Mouse (Mus musculus): Measurements from ENCODE around the gene Usp34. TPM values are rescaled to one million over a fixed set of nuclear protein-coding genes. Genes with fewer than 3 reads are reported as not detected.
A peak's percentile ranks its signal among the peaks of the same experiment; 100 is the strongest.
"Not testable (repeated sequence)": the region's sequence is repeated elsewhere in the genome, so short reads cannot be mapped to it uniquely, and the experiment has no call there.

Usp34 gene
- polyA plus RNA-seq, 1 experiment = 110 TPM

- no peaks in the 10 kb centered on the region for H3K27me3 ChIP-seq (ENCODE audit: control insufficient read depth, insufficient read depth, low read length, poor library complexity, severe bottlenecking)
- no peaks in the 10 kb centered on the region for H3K9me3 ChIP-seq (replicated peaks; ENCODE audit: control insufficient read depth, insufficient read depth, low read length, poor library complexity, severe bottlenecking)
- H3K4me1 ChIP-seq (ENCODE audit: control insufficient read depth, insufficient read depth, low read length) = no peaks in the 10 kb centered on the region
- H3K27ac ChIP-seq (ENCODE audit: insufficient read depth, low read length) = no peak overlapping the region
- no peak overlapping the region for H3K4me3 ChIP-seq (ENCODE audit: low read depth, low read length)
- no peak overlapping the region for H3K9ac ChIP-seq (ENCODE audit: low read depth, poor library complexity, severe bottlenecking)
- H3K36me3 ChIP-seq (ENCODE audit: control insufficient read depth, insufficient read depth, low read length, poor library complexity, severe bottlenecking) = peaks cover 87% of the 10 kb centered on the region
- TF ChIP-seq CTCF (IDR thresholded peaks at IDR 0.05; ENCODE audit: low read depth, low read length) = no peak
- TF ChIP-seq EP300 (IDR thresholded peaks at IDR 0.05; ENCODE audit: insufficient read depth, low read depth, low read length) = no peak
- no peak for TF ChIP-seq POLR2A (IDR thresholded peaks at IDR 0.05; ENCODE audit: insufficient read depth, low read length)
These were observed 34.6 kb upstream of the Usp34 start for GRCm38 (mm10) chr11:23271770-23272724.

DNA sequence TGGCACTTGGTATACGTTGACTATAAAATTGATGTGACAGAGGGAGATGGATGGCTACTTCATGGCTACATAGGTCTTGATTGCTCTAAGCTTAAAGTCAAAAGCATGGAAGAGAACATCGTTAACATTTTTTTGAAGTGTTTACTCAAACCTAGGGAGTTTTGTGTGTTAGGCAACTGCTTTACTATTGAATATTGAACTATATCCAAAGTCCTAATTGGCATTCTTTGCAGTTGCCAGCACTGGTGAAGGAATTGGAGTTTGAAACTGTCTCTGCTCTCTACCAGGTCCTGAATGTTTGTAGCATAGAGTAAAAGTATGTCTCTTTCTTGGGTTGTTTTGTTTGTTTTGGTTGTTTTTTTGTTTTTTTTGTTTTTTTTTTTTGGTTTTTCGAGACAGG lies 30.9 kb upstream of the Usp34 start:
- no peaks in the 10 kb centered on the region for H3K9me3 ChIP-seq (replicated peaks; ENCODE audit: control insufficient read depth, insufficient read depth, low read length, poor library complexity, severe bottlenecking)
- TF ChIP-seq POLR2A (IDR thresholded peaks at IDR 0.05; ENCODE audit: insufficient read depth, low read length) (no peak), CTCF (IDR thresholded peaks at IDR 0.05; ENCODE audit: low read depth, low read length) (no peak), EP300 (IDR thresholded peaks at IDR 0.05; ENCODE audit: insufficient read depth, low read depth, low read length) (no peak)
- no peaks in the 10 kb centered on the region for H3K4me1 ChIP-seq (ENCODE audit: control insufficient read depth, insufficient read depth, low read length)
- no peak overlapping the region for H3K4me3 ChIP-seq (ENCODE audit: low read depth, low read length)
- H3K36me3 ChIP-seq (ENCODE audit: control insufficient read depth, insufficient read depth, low read length, poor library complexity, severe bottlenecking) = peaks cover 92% of the 10 kb centered on the region
- 0 out of 2 replicates have a peak overlapping the region, but pooled peaks have one; percentile 28 for H3K27ac ChIP-seq (ENCODE audit: insufficient read depth, low read length)
- H3K27me3 ChIP-seq (ENCODE audit: control insufficient read depth, insufficient read depth, low read length, poor library complexity, severe bottlenecking) = no peaks in the 10 kb centered on the region
- no peak overlapping the region for H3K9ac ChIP-seq (ENCODE audit: low read depth, poor library complexity, severe bottlenecking)

- H3K9ac ChIP-seq (ENCODE audit: low read depth, poor library complexity, severe bottlenecking) = no peak overlapping the region
- no peaks in the 10 kb centered on the region for H3K9me3 ChIP-seq (replicated peaks; ENCODE audit: control insufficient read depth, insufficient read depth, low read length, poor library complexity, severe bottlenecking)
- H3K27ac ChIP-seq (ENCODE audit: insufficient read depth, low read length) = no peak overlapping the region
- peaks cover 90% of the 10 kb centered on the region for H3K36me3 ChIP-seq (ENCODE audit: control insufficient read depth, insufficient read depth, low read length, poor library complexity, severe bottlenecking)
- no peak overlapping the region for H3K4me3 ChIP-seq (ENCODE audit: low read depth, low read length)
- no peaks in the 10 kb centered on the region for H3K4me1 ChIP-seq (ENCODE audit: control insufficient read depth, insufficient read depth, low read length)
- no peaks in the 10 kb centered on the region for H3K27me3 ChIP-seq (ENCODE audit: control insufficient read depth, insufficient read depth, low read length, poor library complexity, severe bottlenecking)
- TF ChIP-seq EP300 (IDR thresholded peaks at IDR 0.05; ENCODE audit: insufficient read depth, low read depth, low read length) (no peak), POLR2A (IDR thresholded peaks at IDR 0.05; ENCODE audit: insufficient read depth, low read length) (no peak), CTCF (IDR thresholded peaks at IDR 0.05; ENCODE audit: low read depth, low read length) (no peak)
These were observed 22.2 kb upstream of the Usp34 start for GRCm38 (mm10) chr11:23284469-23284868.

- not testable (repeated sequence) for H3K9me3 ChIP-seq (replicated peaks; ENCODE audit: control insufficient read depth, insufficient read depth, low read length, poor library complexity, severe bottlenecking); H3K4me3 ChIP-seq (ENCODE audit: low read depth, low read length); H3K4me1 ChIP-seq (ENCODE audit: control insufficient read depth, insufficient read depth, low read length); H3K9ac ChIP-seq (ENCODE audit: low read depth, poor library complexity, severe bottlenecking); H3K27ac ChIP-seq (ENCODE audit: insufficient read depth, low read length); H3K27me3 ChIP-seq (ENCODE audit: control insufficient read depth, insufficient read depth, low read length, poor library complexity, severe bottlenecking)
- peaks cover 92% of the 10 kb centered on the region for H3K36me3 ChIP-seq (ENCODE audit: control insufficient read depth, insufficient read depth, low read length, poor library complexity, severe bottlenecking)
These were observed 17.8 kb upstream of the Usp34 start for GRCm38 (mm10) chr11:23288866-23289265.

DNA sequence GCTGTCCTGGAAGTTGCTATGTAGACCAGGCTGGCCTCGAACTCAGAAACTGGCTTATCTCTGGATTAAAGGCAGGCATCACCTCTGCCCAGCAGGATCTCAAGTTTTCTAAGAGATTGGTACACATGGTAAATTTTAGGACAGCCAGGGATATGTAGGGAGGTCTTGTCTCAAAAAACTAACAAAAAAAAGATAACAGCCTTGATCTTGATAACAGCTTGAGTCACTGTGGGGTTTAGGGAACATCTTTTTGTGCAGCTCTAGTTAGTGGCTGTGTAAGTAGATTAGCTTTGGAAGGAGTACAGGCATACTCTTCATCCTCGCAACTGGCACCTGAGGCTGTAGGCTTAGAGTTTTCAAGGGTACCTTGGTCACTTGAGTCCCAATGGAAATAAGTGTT lies 9.3 kb upstream of the Usp34 start:
- H3K36me3 ChIP-seq (ENCODE audit: control insufficient read depth, insufficient read depth, low read length, poor library complexity, severe bottlenecking) = peaks cover 56% of the 10 kb centered on the region
- no peak overlapping the region for H3K27ac ChIP-seq (ENCODE audit: insufficient read depth, low read length)
- H3K9ac ChIP-seq (ENCODE audit: low read depth, poor library complexity, severe bottlenecking) = no peak overlapping the region
- TF ChIP-seq POLR2A (IDR thresholded peaks at IDR 0.05; ENCODE audit: insufficient read depth, low read length) (no peak), CTCF (IDR thresholded peaks at IDR 0.05; ENCODE audit: low read depth, low read length) (no peak), EP300 (IDR thresholded peaks at IDR 0.05; ENCODE audit: insufficient read depth, low read depth, low read length) (no peak)
- H3K4me3 ChIP-seq (ENCODE audit: low read depth, low read length) = no peak overlapping the region
- H3K4me1 ChIP-seq (ENCODE audit: control insufficient read depth, insufficient read depth, low read length) = no peaks in the 10 kb centered on the region
- H3K27me3 ChIP-seq (ENCODE audit: control insufficient read depth, insufficient read depth, low read length, poor library complexity, severe bottlenecking) = no peaks in the 10 kb centered on the region
- H3K9me3 ChIP-seq (replicated peaks; ENCODE audit: control insufficient read depth, insufficient read depth, low read length, poor library complexity, severe bottlenecking) = no peaks in the 10 kb centered on the region

GRCm38 (mm10) chr11:23298301-23298700 lies 8.4 kb upstream of the Usp34 start:
- Histone ChIP-seq H3K4me3 (ENCODE audit: low read depth, low read length) (no peak overlapping the region), H3K9ac (ENCODE audit: low read depth, poor library complexity, severe bottlenecking) (no peak overlapping the region), H3K27ac (ENCODE audit: insufficient read depth, low read length) (no peak overlapping the region), H3K36me3 (ENCODE audit: control insufficient read depth, insufficient read depth, low read length, poor library complexity, severe bottlenecking) (peaks cover 47% of the 10 kb centered on the region), H3K4me1 (ENCODE audit: control insufficient read depth, insufficient read depth, low read length) (no peaks in the 10 kb centered on the region), H3K27me3 (ENCODE audit: control insufficient read depth, insufficient read depth, low read length, poor library complexity, severe bottlenecking) (no peaks in the 10 kb centered on the region), H3K9me3 (replicated peaks; ENCODE audit: control insufficient read depth, insufficient read depth, low read length, poor library complexity, severe bottlenecking) (no peaks in the 10 kb centered on the region)
- TF ChIP-seq CTCF (IDR thresholded peaks at IDR 0.05; ENCODE audit: low read depth, low read length) (no peak), POLR2A (IDR thresholded peaks at IDR 0.05; ENCODE audit: insufficient read depth, low read length) (no peak), EP300 (IDR thresholded peaks at IDR 0.05; ENCODE audit: insufficient read depth, low read depth, low read length) (no peak)

Measured in ES-Bruce4 (cell line).